Mouse (Mus musculus) layer of hippocampus, adult 9-11 months (tissue): ENCODE measurements around the gene Vgll4.

Source experiments
- DNase-seq: peaks from one replicate; pipeline ENCODE4 v3.0.0; 2022

The Vgll4 gene

DNA sequence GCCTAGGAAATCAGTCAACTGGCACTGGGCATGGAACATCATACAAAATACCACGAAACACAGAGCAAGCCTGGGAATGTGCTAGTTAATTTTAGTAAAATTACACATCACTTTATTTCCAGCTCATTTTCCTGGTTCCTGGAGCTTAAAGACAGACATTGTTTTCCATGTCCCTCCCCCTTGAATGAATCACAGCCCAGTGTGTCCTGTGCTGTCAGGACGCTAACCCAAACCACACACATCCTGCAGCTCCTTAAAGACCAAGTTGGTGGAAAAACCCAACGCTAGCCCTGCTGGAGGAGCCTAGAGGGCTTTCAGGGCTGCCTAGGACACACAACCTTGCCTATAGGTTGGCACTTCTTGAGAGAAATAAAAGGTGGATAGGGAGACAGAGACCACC lies 103.7 kb downstream of the Vgll4 start:
- DNase-seq = no peak

DNA sequence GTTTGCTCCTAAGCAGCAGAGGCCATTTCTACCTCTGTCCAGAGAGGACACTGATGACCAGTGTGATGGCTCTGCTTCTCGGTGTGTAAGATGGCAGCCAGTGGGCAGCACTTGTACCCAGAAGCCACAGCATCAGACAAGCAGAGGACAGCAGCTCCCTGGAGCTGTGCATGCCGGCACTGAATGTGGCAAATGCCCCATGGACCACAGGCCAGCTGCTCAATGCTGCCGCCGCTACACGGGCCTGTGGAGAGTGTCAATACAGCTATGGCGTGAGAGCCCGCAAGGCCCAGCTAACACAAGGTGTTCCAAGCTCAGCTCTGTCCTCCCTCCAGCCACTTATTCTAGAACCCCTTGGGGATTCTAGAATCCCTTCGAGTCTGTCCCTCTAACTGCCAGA lies 105.4 kb downstream of the Vgll4 start:
- DNase-seq = no peak

DNA sequence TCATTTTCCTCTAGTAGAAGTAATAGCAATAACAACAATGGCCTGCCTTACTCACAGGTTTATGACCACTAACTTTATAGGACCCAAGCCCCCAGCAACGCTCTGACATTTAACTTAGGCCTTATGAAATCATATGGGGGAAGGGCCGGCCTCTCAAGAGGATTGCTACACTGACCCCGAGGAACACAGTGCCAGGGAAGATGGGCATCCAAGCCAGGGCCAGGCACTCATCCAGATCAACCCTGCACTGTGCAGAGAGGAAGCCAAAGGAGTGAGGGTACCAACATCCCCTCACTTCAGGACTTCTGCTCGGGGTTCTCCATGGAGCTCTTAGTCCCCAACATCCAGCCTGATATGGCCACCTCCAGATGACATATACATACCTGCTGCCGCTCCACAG lies 106.3 kb downstream of the Vgll4 start:
- no peak for DNase-seq

DNA sequence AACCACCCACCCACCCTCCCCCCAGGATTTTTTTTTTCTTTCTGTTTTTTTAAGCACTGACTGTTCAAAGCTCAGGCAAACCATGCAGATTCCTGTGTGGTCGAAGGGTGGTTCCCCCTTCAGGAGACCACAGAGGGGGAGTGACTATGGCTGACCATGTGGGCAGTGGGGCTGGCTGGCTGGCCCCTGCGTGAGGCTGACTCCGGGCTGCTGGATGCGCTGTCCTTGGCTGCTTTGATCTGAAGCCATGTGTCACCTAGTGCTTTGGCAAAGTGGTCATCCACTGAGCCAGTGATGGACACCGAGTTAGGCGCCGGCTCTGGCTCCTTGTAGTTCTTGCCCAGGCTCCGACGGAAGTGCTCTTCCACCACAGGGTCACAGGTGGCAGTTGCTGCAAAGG lies 107.7 kb downstream of the Vgll4 start:
- DNase-seq = no peak

DNA sequence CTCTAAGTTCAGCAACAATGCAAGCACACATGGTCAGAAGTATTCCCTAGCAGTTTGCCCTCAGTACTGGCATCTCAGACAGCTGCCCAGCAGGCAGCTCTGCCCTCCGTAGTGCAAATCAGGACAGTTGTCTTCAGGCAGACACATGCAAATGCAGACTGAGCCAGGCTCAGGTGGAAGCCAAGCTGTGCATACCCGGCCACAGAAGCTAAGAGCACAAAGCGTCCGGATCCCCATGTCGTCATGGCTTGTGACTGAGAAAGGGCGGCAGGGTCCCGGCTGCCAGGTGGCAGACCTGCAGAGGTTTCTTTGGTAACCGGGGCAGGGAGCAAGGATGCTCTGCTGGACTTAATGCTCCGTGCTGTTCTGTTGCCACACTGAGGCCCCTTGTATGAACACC lies 108.2 kb downstream of the Vgll4 start:
- no peak for DNase-seq

DNA sequence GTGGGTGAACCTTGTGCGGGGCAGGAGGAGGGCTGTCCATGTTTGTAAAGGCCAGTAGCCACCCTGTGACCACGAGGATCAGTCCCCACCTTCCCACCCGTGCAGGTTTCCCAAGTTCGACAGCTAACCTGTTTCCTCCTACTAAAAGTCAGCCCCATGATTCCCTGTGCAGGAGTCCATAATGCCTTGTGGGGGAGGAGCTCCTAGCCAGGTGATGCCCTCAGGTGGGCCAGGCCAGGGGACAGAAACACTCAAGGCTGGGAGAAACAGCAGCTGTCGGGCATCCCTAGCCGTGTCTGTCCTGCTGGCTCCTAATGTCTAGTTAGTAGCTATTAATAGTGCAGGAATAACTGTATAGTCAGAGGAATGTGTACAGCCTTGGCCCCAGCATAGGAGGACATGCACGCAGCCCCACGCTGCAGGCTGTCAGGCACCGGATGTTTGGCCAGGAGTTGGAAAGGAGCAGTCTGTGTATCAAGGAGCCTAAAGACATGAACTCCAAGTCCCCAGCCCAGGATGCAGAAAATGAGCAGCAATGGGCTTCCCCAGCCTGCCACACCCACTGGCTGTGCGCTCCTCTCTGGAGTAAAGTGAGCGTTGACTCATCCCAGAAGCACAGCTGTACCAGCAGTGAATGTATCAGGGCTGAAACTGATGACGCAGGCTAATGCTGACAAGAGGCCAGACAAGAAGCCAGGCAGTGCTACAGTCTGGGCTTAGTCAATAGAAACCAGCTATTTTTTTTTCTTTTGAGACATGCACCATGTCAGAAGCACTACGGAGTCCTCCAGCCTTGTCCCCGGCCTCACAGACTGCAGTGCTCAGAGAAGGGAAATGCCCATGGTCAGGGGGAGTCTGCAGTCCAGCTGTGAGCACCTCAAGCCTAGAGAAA lies 108.9 kb downstream of the Vgll4 start:
- DNase-seq = peak; percentile 57

DNA sequence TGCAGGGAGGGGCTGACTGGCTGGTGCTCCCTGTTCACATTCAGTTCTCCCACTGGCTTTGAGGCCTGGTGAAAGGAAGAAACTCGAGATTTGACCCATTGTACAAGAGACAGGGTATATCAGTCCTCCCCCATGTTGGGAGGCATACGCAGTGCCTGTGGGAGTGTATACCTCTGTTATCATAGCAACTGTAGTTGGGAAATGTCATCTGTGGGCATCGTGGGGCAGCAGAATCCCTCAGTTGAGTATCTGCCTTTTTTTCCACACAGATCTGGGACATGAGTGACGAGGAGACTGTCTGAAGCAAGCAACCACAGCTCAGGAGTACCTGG lies 111.1 kb downstream of the Vgll4 start:
- DNase-seq = peak; percentile 41

DNA sequence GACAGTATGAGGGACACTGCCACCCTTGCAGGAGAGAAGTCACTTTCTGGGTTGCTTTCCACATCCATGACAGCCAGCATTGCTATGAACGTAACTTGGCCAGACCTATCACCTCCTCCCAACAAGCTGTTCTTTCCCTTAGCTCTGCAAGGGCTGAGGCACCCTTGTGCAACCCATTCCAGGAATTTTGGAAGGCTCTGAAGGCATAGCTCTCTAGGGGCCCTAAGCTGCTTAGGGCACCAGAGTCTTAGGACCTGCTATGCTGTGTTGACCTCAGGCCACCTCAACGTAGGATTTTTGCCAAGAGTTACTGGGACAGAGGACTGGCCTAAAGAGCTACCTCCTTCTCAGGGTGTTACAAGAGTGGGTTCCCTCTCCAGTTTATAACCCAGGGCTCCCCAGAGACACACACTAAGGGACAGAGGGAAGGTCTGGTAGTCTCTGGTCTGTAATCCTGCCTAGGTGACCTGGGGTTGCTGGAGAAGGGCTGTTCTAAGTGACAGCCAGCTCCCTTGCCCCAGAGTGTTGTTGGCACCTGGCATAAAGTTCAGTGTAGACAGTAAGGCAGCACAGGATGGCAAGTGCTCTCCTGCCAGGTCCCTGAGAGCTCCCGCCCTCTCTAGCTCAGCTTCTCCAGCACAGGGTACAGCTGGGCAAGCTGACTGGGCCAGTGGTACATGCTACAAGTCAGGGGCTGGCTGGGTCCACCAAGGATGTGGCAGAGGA lies 111.6 kb downstream of the Vgll4 start:
- DNase-seq = no peak

DNA sequence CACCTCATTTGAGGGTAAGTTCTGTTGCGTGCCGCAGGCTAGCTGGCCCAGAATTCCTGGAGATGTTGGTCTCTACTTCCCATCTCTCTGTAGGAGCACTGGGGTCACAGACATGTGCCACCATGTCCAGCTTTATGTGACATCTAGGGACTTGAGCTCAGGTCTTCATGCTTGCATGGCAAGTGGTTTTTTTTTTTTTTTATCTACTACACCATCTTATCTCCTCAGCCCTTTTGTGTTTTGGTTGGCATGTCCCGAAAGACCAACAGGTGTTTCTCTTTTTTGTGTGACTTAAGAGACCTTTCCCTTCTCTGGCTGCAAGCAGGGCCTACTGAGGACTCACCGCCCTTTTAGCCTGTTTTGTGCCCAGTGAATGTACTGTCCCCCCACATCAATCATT lies 113.3 kb downstream of the Vgll4 start:
- DNase-seq = no peak

DNA sequence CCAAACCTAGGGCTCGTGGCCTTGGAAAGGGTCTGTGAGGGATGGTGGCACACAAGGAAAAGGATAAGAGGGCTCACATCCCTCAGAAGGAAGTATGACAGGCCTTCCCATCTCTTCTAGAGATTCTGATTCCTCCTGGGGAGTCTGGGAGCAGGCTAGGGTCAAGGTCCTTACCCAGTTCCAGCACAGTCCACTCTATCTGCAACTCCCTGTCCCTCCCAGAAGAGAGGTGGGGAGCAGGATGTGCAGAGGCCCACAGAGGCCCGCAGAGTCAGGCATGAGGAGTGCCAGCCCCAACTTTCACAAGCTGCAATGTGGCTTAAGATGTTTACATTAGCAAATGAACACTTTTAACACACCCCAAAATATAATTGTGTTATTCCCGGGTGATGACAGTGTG lies 114.2 kb downstream of the Vgll4 start:
- no peak for DNase-seq

DNA sequence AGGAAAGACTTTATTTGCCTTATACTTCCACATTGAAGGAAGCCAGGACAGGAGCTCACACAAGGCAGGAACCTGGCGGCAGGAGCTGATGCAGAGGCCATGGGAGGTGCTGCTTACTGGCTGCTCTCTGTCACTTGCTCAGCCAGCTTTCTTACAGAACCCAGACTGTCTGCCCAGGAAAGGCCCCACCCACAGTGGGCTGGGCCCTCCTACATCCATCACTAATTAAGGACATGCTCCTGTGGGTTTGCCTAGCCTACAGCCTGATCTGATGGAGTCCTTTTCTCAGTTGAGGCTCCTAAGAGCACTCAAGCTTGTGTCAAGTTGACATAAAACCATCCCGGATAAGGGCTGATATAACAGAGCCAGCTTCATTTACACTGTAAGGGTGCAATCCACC lies 115.4 kb downstream of the Vgll4 start:
- DNase-seq = no peak

DNA sequence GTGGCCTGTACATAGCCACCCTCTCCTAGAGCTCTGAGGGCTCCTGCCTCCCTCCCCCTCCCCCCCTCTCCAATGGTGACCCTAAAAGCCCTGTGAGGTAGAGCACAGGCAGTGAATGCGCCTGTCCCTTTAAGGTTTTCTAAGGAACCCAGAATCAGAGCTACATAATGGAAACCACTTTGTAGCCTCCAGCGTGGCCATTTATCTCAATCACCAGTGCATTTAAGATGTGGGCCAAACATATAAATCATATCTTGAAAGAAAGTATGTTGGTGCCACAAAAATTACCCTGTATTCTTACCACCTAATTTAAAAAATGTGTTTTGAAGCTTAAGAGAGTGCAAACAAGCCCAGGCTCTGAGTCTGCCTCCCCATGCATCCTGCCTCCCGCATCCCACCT lies 117.1 kb downstream of the Vgll4 start:
- no peak for DNase-seq

DNA sequence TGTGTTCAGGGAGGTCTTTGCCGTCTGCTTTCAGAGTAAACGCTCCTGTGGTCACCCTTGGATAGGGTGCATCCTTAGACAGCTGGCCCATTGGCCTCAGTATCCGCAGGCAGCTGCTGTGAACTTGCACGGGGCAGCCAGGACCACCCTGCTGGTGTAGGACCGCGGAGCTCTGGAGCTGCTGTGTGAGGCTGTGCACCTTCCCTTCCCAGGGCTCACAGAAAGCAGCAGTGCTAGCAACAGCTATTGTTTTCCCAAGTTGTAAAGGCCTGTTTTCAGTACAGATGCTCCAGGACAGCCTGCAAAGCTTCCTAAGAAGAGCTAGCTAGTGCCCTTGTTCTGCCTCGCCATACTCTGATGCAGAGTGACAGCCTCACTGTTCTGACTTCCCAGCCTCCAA lies 118.1 kb downstream of the Vgll4 start:
- no peak for DNase-seq

DNA sequence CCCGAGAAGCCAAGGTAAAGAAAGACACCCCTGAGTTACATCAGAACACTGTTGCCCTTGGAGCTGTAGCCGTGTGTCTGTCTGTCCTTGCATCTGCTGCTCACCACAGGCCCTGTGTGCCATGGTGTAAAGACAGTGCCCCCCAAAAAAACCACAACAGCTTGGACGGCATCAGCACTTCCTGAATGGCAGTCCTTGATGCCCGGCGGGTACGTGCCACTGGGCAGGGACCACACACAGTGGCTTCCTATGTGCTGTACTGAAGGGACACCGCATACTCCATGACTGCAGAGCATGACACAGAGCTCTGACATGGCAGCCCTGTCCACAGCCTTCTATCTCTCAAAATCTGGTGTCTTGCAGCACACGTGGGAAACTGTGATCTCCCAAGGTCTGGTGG lies 120.0 kb downstream of the Vgll4 start:
- DNase-seq = no peak

DNA sequence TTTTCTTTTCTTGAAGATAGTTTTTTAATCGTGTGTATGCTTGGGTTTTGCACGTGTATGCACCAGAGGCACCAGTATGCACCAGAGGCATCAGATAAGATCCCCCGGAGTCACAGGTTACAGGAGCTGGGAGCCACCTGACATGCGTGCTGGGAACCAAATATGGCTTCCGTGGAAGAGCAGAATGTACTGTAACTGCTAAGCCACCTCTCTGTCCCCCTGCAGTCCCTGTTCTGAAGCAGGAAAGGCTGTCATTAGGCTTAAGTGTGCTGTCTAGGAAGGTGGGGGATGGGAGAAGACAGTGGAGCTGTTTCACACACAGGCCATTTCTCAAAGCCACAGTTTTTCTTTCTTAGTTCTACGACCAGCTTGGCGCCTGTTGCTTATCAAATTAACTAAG lies 121.0 kb downstream of the Vgll4 start:
- no peak for DNase-seq

DNA sequence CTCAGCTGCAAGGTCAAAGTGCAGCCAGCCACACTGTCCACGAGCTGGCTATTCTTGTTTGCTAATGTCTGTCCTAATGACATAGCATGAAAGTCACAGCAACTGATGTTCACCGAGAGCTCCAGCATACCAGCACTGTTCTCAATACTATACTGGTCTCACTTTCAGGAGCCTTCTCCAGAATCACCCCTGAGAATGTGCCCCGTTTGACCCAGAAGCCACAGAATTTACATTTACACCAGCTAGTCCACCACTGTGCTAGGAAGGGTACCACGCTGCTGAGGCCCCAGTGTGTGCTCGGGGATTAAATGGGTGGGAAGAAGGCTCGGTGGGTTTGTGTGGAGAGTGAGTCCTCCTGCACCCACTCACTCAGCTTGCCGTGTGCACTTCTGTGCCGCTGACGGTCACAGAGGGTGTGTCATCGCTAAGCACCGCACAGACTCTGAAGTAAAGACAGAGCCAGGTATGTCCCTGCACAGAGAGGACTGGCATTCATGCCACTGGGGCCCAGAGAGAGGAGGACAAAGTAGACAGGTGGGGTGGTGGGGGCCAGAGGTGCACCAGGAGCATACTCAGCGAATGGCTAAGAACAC lies 122.1 kb downstream of the Vgll4 start:
- DNase-seq = no peak

DNA sequence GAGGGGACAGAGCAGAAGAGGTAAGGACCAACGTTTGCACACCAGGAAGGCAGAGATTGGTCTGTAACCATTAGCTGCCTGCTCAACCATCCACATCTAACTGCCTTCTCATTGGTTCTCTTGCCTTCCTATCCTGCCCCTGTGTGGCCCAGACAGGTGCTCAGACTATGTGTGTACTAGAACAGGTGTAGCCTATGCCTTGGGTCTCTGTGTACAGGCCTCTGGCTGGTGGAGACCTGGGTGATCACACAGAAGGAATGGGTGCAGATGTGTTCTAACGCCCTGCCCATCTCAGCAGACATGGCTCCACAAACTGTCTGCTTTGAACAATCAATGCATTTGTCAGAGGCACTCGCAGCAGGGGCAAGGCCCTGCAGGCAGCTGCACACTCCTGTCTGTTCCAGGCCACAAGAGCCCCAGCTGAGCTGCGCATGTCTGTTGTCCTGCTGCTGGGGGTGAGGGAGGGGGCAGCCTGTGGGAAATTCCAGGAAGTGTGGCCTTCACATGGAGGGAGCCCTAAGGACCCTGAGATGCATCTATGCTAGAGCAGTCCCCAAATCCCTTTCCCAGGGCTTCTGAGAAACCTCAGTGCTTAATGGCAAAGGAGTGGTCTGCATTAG lies 123.5 kb downstream of the Vgll4 start:
- DNase-seq = peak; percentile 54

DNA sequence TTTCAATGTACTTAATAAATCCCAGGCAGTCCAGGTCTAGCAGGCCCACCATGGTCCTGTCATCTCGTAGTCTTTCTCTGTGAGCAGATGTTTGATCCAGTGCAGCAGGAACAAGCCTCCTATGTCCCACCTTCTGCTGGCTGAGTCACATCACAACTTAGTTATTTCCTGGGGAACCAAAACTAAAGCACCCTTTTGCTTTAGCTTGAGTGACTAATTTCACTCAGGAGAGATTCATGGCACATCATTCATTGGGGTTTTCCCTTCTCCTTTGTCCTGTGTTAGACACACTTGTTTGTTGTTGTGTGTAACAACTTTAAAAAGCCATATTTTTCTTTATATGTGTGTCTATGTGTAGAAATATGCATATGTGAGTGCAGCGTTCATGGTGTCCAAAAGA lies 126.9 kb downstream of the Vgll4 start:
- DNase-seq = no peak

DNA sequence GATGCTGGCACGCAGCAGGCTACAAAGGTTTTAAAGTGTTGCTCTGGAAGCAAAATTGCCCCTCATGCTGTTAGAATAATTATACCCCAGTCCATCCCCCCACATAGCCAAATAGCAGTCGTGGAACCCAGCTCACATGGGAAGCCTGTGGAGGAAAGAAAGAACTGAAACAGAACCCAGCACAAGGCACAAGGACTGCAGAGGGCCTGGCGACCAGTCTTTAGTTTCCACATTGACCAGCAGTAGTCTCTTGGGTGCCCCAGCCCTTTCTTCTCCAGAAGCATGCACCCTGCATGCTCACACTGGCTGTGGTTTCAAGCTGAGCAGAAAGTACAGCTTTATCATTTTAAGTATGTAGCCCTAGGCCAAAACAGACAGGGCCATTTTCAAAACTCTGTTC lies 127.7 kb downstream of the Vgll4 start:
- no peak for DNase-seq

DNA sequence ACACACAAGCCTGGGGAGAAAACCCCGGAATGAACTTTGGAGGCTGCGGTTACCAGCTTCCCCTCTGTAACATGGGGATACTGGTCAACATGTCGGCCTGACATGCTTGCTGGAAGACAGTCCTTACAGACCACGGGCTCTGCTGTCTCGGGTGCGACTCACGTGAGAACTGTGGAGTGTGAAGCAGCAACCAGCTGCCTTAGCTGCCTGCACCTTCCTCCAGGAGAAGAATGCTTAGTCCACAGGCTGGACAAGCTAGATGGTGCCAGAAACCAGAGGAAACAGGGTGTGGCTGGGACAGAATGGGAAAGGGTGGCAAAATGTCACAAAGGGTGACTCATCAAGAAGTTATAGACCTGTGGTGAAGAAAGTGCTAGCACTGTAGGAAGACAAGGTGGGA lies 129.8 kb downstream of the Vgll4 start:
- DNase-seq = no peak

DNA sequence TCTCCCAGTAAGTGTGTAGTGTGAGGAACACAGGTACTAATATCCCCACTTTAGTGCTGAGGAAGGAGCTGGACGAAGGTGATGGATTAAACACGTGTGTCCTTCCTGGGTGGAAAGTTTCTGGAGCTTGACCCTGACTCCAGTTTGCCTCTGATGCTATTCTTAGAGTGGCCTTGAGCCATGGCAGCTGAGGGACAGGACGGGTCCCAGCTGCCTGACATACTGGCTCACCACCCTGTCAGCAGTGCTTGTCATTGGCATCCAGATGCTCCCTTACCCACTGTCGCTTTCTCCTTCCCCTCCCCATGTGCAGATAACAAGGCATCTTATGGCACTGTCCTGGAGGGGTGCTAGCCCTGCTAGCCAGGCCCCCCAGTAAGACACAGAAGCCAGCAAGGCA lies 130.9 kb downstream of the Vgll4 start:
- DNase-seq = no peak

DNA sequence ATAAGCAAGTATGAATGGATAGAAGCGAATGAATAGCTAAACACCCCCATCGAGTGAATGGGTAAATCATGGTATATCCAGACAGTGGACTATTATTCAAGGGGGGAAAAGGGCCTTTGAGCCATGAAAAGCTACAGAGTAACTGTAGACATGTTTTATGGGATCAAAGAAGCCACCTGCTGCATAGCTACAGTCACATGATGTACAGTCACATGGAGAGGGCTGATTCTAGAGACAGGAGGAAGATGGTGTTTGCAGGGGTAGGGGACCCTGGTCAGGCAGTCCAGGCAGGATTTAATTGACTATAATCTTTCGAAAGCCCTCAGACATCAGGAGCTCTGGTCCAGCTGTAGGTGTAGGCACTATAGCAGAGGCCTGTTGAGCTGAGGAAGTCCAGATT lies 133.4 kb downstream of the Vgll4 start:
- DNase-seq = no peak

DNA sequence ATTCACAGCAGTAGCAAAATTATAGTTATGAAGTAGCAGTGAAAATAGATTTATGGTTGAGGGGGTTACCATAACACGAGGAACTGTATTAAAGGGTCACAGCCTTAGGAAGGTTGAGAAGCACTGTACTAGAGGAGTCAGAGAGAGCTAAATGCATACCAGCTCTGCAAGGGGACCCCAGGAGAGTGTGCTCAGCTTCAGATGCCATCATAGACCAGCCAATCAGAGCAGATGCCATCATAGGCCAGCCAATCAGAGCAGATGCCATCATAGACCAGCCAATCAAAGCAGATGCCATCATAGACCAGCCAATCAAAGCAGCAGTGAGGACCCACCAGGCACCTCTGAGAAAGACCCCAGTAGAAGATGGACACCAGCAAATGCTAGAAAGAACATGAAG lies 134.0 kb downstream of the Vgll4 start:
- no peak for DNase-seq

DNA sequence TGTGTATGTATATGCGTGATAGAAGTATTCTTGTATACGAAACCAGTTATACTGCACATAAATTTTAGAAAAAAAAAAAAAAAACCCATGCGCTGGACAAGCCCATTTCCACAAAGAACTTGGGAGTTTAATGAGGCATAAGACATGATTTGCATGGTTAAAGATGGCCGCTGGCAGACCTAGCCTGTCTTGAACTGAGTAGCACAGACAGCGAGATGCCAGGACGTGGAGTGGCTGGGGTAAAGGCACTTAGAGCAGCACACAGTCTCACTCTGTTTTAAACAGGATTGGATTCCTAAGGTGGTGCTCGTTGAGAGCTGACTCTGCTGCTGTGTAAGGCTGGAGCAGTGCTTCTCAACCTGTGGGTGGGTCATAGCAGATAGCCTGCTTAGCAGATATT lies 134.4 kb downstream of the Vgll4 start:
- DNase-seq = no peak
